Mouse (Mus musculus) thymus, adult 2 months (tissue): ENCODE data around the gene Zyx.

ENCODE experiments used
- CTCF ChIP-seq: fragments of 200-500 bp; IDR thresholded peaks from 2 replicates; pipeline ENCODE4 v1.5.1; 2012; ENCODE audit warnings: mild to moderate bottlenecking, control low read depth, low read length, moderate library complexity, borderline replicate concordance; ENCODE audit not compliant: control insufficient read depth, poor library complexity, insufficient read depth; ENCODE audit errors: extremely low read depth
- POLR2A ChIP-seq: fragments of 200-500 bp; IDR thresholded peaks from 2 replicates; pipeline ENCODE4 v1.6.1; 2012; ENCODE audit warnings: mild to moderate bottlenecking, low read length, control low read depth, moderate library complexity; ENCODE audit not compliant: control insufficient read depth, poor library complexity, insufficient read depth; ENCODE audit errors: extremely low read depth

- TF ChIP-seq CTCF (no peak), POLR2A (no peak)
These were observed 25.7 kb downstream of the Zyx start for GRCm38 (mm10) chr6:42375131-42375530.
